Mouse (Mus musculus) spleen, postnatal 14 days (tissue): ENCODE results near the gene Agap1.

Experiments used
- DNase-seq, 2 experiments: peaks; one replicate each; pipeline ENCODE4 v3.0.0; 2021 to 2022; ENCODE audit warnings: low spot score in 2 of 2

Agap1 gene

GRCm38 (mm10) chr1:89544094-89544493 is 89.5 kb downstream of the Agap1 start:
- no peak for DNase-seq

- DNase-seq, result no peak
These were observed 90.5 kb downstream of the Agap1 start for GRCm38 (mm10) chr1:89545099-89545498.

- DNase-seq, result no peak
These were observed 93.2 kb downstream of the Agap1 start for GRCm38 (mm10) chr1:89547525-89548504.

- no peak for DNase-seq
These were observed 95.7 kb downstream of the Agap1 start for GRCm38 (mm10) chr1:89550061-89550869.

GRCm38 (mm10) chr1:89552470-89552869 is 97.9 kb downstream of the Agap1 start:
- no peak for DNase-seq

- DNase-seq, result no peak
These were observed 99.2 kb downstream of the Agap1 start for GRCm38 (mm10) chr1:89553791-89554190.

GRCm38 (mm10) chr1:89554969-89555856 is 100.6 kb downstream of the Agap1 start:
- DNase-seq, result no peak

GRCm38 (mm10) chr1:89556006-89556405 is 101.4 kb downstream of the Agap1 start:
- no peak for DNase-seq

GRCm38 (mm10) chr1:89557401-89557800 is 102.8 kb downstream of the Agap1 start:
- DNase-seq, result no peak

GRCm38 (mm10) chr1:89558080-89558479 is 103.5 kb downstream of the Agap1 start:
- no peak for DNase-seq

- DNase-seq, result no peak
These were observed 108.8 kb downstream of the Agap1 start for GRCm38 (mm10) chr1:89563399-89563798.

- no peak for DNase-seq
These were observed 112.2 kb downstream of the Agap1 start for GRCm38 (mm10) chr1:89566578-89567488.

GRCm38 (mm10) chr1:89568546-89569405 is 114.2 kb downstream of the Agap1 start:
- no peak for DNase-seq

- no peak for DNase-seq
These were observed 116.1 kb downstream of the Agap1 start for GRCm38 (mm10) chr1:89570522-89571299.

GRCm38 (mm10) chr1:89573486-89573885 is 118.9 kb downstream of the Agap1 start:
- DNase-seq, result no peak

GRCm38 (mm10) chr1:89574941-89575890 is 120.6 kb downstream of the Agap1 start:
- no peak for DNase-seq

GRCm38 (mm10) chr1:89576174-89576890 is 121.7 kb downstream of the Agap1 start:
- no peak for DNase-seq
